Mouse (Mus musculus) heart, adult 2 months (tissue): Measurements from ENCODE around the gene Kdf1. TPM values are rescaled to one million over a fixed set of nuclear protein-coding genes. Genes with fewer than 3 reads are reported as not detected.

Source experiments
- DNase-seq, 2 experiments: peaks; one replicate each; pipeline ENCODE4 v3.0.0; 2021
- H3K27ac ChIP-seq: fragments of 200-600 bp; 2 replicates; pipeline ENCODE4 v1.8.1; 2022
- H3K27me3 ChIP-seq: fragments of 200-500 bp; 2 replicates; pipeline ENCODE4 v1.6.1; 2012; ENCODE audit warnings: mild to moderate bottlenecking, low read length, inconsistent platforms, mixed read lengths; ENCODE audit not compliant: control insufficient read depth, insufficient read depth
- H3K36me3 ChIP-seq: fragments of 200-500 bp; 2 replicates; pipeline ENCODE4 v1.6.1; 2012; ENCODE audit warnings: low read length, inconsistent platforms; ENCODE audit not compliant: control insufficient read depth, insufficient read depth
- H3K4me1 ChIP-seq: fragments of 200-500 bp; 2 replicates; pipeline ENCODE4 v1.6.1; 2011; ENCODE audit warnings: low read length; ENCODE audit not compliant: control insufficient read depth, insufficient read depth
- H3K4me3 ChIP-seq: fragments of 200-600 bp; 2 replicates; pipeline ENCODE4 v1.8.1; 2022
- H3K79me2 ChIP-seq: fragments of 200-500 bp; replicated peaks from 2 replicates; pipeline ENCODE4 v1.6.1; 2012; ENCODE audit warnings: mild to moderate bottlenecking, inconsistent platforms, low read length, moderate library complexity, mixed read lengths; ENCODE audit not compliant: control insufficient read depth, insufficient read depth
- H3K9ac ChIP-seq: fragments of 200-500 bp; 2 replicates; pipeline ENCODE4 v1.6.1; 2012; ENCODE audit warnings: low read depth, mild to moderate bottlenecking, control low read depth, inconsistent platforms, low read length, mixed read lengths
- CTCF ChIP-seq: fragments of 200-600 bp; IDR thresholded peaks from 2 replicates; pipeline ENCODE4 v1.8.1; 2022; ENCODE audit warnings: antibody characterized with exemption, mild to moderate bottlenecking, moderate library complexity
- EP300 ChIP-seq: fragments of 200-500 bp; IDR thresholded peaks from 2 replicates; pipeline ENCODE4 v1.6.1; 2011; ENCODE audit warnings: low read depth, low read length, control low read depth; ENCODE audit not compliant: insufficient read depth
- POLR2A ChIP-seq: fragments of 200-500 bp; IDR thresholded peaks from 2 replicates; pipeline ENCODE4 v1.6.1; 2011; ENCODE audit warnings: mild to moderate bottlenecking, low read depth, low read length, control low read depth; ENCODE audit not compliant: insufficient read depth
- WGBS: fragments of 180-500 bp; shearing (Covaris S2); methylation state at CpG from one replicate; pipeline ENCODE4 v1.1.7; 2018; 5-methylcytosine and 5-hydroxymethylcytosine counted together
- intact Hi-C: fragments of 180-260 bp; cut with DNase I; formaldehyde crosslinking; loops from one replicate; pipeline ENCODE4 v1.15.1; 2025
- long read RNA-seq: library from polyadenylated mRNA; stranded (forward); transcript quantifications from one replicate; pipeline ENCODE4 v2.0.0, GENCODE M21; 2021
- polyA plus RNA-seq: library from polyadenylated mRNA; depleted of rRNA; stranded (reverse); fragments of >200 nt; gene quantifications from 2 replicates; pipeline ENCODE4 v1.2.3, GENCODE M21; 2012; rRNA removed
- total RNA-seq, 2 experiments: library from RNA; stranded (reverse); gene quantifications; 2 replicates each; pipeline ENCODE4 v1.2.3; 2021

Kdf1 gene
- total RNA-seq (not detected), polyA plus RNA-seq (0.23 TPM in 1 of 2 replicates, not detected in the other)
- long read RNA-seq: 0 reads

DNA sequence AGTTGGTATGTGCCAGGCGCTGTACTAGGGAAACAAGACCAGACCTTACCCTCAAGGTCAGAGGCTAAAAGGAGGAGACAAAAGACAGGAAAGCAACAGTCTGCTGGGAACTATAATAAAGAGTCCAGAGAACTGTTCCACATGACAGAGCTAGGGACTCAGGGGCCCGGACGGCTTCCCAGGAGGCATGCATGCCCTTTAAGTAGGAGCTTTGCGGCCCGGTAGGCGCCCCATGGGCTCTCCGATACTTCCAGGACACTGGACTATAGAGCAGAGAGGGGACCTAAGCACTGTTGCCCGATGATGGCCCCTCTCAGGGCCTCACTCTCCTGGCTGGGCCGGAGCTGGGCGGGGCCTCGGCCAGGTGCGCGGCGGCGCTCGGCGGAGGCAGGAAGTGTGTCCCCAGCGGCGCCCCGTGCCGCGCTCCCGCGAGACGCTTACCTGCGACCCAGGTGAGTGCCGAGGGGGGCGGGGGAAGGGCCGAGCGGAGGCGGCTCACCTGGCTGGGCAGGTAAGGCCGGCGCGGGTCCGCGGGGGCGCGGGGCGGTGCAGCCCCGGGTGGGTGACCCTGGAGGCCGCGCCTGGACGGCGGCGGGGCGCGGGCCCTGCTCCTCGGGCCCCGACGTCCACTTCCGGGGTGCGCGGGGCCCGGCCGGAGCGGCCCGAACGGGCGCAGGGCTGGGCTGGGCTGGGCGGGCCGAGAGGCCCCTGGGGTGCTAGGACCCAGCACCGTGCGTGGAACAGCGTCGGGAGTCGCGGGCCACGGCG is at the start of gene Kdf1:
Kdf1 (plus strand) TSS at position 363 of the 768 bp plus-strand sequence.
- Histone ChIP-seq H3K79me2 (no peaks in the 10 kb centered on the region), H3K27ac (no peak within 1 kb of the TSS), H3K36me3 (no peaks in the 10 kb centered on the region), H3K4me3 (no peak within 1 kb of the TSS), H3K27me3 (peaks cover 9% of the 10 kb centered on the region), H3K4me1 (no peaks in the 10 kb centered on the region), H3K9ac (no peak within 1 kb of the TSS)
- intact Hi-C loops: no loop called here
- WGBS: 6% methylated on average over 67 of the region's 69 CpGs
- TF ChIP-seq EP300: no peak
- no peak for TF ChIP-seq POLR2A
- TF ChIP-seq CTCF: no peak
- DNase-seq: no peak

DNA sequence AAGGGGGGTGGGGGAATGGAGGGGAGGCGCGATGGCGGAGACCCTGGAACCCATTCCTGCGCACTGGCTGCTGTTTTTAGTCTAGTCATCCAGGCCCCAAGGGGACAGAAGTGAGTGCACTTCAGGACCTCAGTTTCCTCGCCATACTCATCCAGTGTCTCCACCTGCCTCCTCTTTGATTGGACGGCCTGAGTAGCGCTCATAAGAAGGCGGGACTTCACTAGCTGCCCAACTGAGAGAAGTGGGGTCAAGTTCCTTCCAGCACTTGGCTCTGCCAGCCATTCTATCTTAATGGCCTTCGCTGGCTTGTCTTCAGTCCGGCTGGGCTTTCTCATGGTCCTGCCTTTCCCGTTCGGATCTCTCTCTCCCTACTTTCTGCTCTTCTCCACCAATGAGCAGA is 49.6 kb upstream of the Kdf1 start:
- H3K36me3 ChIP-seq: no peaks in the 10 kb centered on the region
- H3K79me2 ChIP-seq: no peaks in the 10 kb centered on the region
- TF ChIP-seq CTCF: no peak
- no peak for TF ChIP-seq POLR2A
- TF ChIP-seq EP300: no peak
- peak in 1 of 2 experiments; percentile 37 for DNase-seq
- H3K4me1 ChIP-seq: no peaks in the 10 kb centered on the region
- 40% methylated on average over 12 of the region's 12 CpGs for WGBS
- no peaks in the 10 kb centered on the region for H3K27me3 ChIP-seq
- H3K4me3 ChIP-seq: no peak overlapping the region
- no peak overlapping the region for H3K9ac ChIP-seq
- intact Hi-C loops: no loop called here
- H3K27ac ChIP-seq: no peak overlapping the region

DNA sequence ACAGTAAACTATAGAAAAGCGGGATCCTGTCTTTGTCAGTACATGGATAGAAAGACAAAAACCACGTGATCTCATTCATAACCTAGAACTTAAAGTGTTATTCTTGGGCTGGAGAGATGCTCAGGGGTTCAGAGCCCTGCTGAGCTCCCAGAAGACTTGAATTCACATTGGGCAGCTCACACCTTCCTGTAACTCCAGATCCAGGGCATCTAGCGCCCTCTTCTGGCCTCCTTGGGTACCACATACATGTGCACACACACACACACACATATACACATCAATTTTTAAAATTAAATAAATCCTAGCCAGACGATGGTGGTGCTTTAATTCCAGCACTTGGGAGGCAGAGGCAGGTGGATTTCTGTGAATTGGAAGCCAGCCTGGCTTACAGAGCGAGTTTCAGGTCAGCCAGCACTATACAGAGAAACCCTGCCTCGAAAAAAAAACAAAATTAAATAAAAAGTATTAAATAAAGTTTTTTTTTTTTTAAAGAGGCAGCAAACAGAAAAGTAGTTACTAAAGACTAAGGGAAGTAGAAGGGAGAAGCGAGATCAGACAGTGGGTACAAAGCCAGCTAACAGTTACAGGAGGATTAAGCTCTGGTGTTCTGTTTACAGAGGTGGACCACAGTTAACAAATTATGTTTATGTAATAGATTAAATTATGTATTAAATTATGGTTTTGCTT is 47.5 kb upstream of the Kdf1 start:
- no peaks in the 10 kb centered on the region for H3K4me1 ChIP-seq
- no peaks in the 10 kb centered on the region for H3K36me3 ChIP-seq
- H3K4me3 ChIP-seq: no peak overlapping the region
- H3K27me3 ChIP-seq: no peaks in the 10 kb centered on the region
- WGBS: 84% methylated on average over 7 of the region's 7 CpGs
- TF ChIP-seq POLR2A: no peak
- TF ChIP-seq CTCF: 0 out of 2 replicates have a peak, but pooled peaks have one; percentile 12
- no peak for DNase-seq
- intact Hi-C loops: no loop called here
- H3K27ac ChIP-seq: no peak overlapping the region
- no peaks in the 10 kb centered on the region for H3K79me2 ChIP-seq
- H3K9ac ChIP-seq: no peak overlapping the region

DNA sequence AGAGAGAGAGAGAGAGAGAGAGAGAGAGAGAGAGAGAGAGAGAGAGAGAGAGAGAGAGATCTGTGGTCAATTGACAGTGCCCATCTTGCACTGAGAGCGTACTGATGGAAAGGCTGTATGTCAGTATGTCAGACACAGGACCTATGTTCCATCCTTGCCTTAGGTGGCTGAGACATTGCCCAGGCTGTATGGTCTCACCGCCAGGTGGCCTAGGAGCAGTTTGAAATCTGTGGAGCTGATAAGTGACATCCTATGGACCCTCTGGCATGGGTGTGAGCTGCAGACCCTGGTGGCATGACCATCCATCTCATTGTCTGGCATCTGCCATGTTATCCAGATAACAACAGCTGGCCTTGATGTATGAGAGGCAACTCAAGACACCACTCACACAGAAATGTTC is 44.9 kb upstream of the Kdf1 start:
- 87% methylated on average over 2 of the region's 2 CpGs for WGBS
- H3K4me1 ChIP-seq: no peaks in the 10 kb centered on the region
- no peak overlapping the region for H3K9ac ChIP-seq
- peak; percentile 12; the same call in 1 of the 2 replicates for TF ChIP-seq CTCF
- TF ChIP-seq EP300: no peak
- intact Hi-C loops: no loop called here
- H3K4me3 ChIP-seq: no peak overlapping the region
- no peaks in the 10 kb centered on the region for H3K27me3 ChIP-seq
- no peak for DNase-seq
- no peak overlapping the region for H3K27ac ChIP-seq
- H3K36me3 ChIP-seq: no peaks in the 10 kb centered on the region
- no peaks in the 10 kb centered on the region for H3K79me2 ChIP-seq

DNA sequence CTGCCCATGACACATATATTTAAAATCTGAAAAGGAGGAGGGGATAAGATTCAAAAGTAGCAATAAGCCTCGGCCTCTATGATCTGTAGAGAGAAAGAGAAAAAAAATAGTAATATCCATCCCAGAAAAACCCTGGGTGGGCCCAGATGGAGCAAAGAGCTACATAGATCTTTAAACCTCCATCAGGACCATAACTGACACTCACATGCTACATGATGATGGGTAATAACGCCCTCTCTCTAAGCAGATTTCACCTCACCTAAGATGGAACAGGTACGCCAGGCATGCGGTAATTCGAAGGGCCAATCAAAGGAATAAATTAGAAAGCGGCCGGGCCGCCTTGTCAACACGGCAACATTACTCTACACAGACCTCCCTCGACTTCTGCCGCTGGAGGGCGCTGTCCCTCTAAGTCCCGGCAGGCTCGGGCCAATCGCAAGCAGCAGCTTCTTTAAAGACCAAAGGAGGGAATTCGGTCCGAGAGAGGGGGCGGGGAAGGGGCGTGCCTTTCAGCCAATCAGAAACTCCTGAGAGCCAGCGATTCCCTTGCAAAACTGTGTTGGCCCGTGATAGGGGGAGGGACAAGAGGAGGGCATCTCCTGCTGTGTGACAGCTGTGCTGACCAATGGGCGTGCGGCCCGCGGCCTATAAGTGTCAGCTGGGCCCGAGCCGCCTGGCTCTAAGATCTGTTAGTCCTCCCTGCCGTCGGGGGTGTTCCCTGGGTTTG is 39.1 kb upstream of the Kdf1 start, which contains the start of gene Tent5b:
Tent5b (plus strand) TSS at position 675 of the 727 bp plus-strand sequence.
- Histone ChIP-seq H3K4me3 (peak within 1 kb of the TSS; percentile 57), H3K27me3 (no peaks in the 10 kb centered on the region), H3K36me3 (no peaks in the 10 kb centered on the region), H3K79me2 (no peaks in the 10 kb centered on the region), H3K27ac (no peak within 1 kb of the TSS), H3K9ac (peak within 1 kb of the TSS; percentile 59), H3K4me1 (peaks cover 2% of the 10 kb centered on the region; the same call in 1 of the 2 replicates)
- intact Hi-C loops: loop anchor here (1.0 kb wide), 2 partner anchors 15 to 34 kb away; no protein-coding TSS in a partner anchor
- 5% methylated on average over 29 of the region's 29 CpGs for WGBS
- TF ChIP-seq POLR2A (0 out of 2 replicates have a peak, but pooled peaks have one; percentile 34), CTCF (peak; percentile 97), EP300 (peak; percentile 44; the same call in 1 of the 2 replicates)
- DNase-seq: peak; percentile 97 to 98
